Mouse (Mus musculus): Measurements from ENCODE around the gene Rpl31.

Rpl31 gene

DNA sequence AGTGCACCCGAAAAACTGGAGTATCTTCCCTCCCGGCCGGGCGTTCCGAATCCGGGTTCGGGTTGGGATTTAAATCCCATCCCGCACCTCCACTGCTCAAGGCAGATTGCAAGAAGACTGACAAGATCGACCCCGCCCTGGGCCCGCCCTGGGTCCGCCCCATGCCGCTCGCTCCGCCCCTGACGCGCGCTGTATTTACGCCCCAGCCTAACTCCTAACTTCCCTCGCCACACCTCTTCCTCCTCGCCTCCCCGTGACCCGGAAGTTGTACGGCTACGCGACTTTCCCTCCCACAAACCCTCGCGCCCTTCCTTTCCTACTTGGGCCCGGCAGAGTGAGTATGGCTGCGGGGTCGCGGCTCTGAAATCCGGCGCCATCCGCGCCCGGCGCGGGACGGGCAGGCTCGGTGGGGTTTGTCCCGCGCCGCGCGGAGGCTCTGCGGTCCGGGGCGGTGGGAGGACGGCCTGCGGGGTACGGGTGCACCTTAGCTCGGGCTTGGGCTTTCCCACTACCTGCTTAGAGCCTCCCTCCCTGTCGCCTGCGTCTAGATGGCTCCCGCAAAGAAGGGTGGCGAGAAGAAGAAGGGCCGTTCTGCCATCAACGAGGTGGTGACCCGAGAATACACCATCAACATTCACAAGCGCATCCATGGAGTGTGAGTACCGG is at the start of gene Rpl31:
Gene Rpl31 (plus strand): TSS at position 242 of the 666 bp plus-strand sequence.
- peak; percentile 96 for DNase-seq (ENCODE audit: low read depth)

DNA sequence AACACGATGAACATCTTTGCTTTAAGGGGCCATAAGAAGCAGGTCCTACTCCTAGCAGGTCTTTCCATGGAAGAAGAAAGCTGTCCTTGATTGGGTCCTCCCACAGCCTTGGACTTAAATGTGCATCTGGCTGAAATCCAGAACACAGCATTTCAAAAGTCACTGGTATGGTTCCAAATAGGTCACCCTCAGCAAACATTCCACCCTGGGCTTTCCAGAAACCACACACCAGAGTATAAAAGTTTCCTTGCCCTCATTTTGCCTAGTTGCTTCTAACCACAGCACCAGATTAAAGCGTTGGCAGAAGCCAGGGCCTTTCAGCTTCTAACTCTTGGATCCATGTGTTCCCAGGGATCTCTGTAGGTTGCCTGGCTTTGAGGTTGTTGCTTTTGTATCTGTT is 49.7 kb upstream of the Rpl31 start:
- DNase-seq (ENCODE audit: low read depth) = peak; percentile 78

DNA sequence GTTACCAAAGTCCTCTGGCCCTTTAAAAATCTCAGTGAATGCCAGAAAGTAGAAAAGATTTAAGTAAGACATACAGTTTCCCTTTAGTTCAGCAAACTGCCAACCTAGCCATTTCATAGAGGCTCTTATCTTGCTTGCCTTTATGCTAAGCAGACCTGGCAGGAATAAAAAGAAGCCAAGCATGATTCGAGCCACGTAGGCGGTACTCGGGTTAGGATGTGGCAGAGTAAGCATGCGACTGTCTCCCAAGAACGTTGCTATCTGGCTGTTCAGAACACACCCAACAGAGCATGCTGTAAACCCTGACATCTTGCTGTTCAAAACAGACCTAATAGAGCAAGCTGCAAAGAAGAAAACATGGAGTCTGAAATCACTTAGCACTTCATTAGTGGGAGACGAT is 48.8 kb upstream of the Rpl31 start:
- DNase-seq (ENCODE audit: low read depth) = peak; percentile 14

DNA sequence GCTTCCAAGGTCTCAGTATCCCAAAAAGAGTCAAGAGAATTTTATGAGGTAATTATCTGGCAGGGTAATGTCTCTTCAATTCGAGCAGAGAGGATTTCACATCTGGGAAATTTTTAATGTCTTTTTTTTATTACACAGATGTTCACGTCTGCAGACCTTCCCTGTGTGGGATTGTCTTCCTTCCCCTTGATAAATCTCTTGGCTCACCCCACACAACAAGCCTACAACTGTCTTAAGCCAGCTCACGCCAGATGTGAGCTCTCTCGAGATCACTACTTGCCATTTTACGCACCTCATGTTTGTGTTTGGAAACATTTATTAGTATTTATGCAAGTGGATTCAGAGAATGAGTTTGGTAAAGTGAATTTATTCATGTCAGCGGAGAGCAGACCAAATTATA is 45.7 kb upstream of the Rpl31 start:
- no peak for DNase-seq (ENCODE audit: low read depth)

DNA sequence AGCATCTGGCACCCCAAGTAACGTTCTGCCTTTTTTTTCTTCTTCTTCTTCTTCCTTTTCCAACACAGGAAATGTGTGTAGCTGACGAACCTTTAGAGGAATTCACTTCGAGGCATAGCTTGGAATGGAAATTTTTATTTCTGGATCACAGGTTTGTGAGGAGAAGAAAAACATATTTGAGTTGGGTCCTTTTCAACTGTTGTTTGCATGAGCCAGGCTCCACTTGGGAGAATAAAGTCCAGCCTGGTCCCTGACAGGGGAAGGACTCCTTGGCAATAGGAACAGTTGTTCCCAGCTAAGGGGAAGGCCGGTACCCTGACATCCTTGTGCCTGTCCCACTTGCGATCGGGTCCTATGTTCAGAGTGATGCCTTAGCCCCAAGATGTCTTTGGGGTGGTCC is 42.4 kb upstream of the Rpl31 start:
- DNase-seq (ENCODE audit: low read depth) = no peak

DNA sequence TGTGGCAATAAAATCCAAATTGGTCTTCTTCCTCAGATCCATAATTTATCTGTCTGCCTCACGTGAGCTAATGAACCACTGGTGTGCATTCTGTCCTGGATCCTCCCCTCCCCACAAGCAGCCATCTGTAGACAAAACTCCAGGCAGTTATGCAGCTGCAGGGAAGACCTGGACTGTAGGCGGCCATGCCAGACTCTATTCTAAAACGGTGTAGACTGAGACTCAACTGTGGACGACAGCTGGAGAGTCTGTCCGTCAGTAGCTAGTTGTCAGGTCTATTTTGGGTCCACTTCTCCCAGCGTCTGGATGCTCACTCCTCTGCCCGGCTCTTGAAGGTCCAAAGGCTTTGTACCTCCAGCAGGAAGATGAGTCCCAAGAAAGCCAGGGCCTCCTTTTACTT is 40.1 kb upstream of the Rpl31 start:
- DNase-seq (ENCODE audit: low read depth) = no peak

DNA sequence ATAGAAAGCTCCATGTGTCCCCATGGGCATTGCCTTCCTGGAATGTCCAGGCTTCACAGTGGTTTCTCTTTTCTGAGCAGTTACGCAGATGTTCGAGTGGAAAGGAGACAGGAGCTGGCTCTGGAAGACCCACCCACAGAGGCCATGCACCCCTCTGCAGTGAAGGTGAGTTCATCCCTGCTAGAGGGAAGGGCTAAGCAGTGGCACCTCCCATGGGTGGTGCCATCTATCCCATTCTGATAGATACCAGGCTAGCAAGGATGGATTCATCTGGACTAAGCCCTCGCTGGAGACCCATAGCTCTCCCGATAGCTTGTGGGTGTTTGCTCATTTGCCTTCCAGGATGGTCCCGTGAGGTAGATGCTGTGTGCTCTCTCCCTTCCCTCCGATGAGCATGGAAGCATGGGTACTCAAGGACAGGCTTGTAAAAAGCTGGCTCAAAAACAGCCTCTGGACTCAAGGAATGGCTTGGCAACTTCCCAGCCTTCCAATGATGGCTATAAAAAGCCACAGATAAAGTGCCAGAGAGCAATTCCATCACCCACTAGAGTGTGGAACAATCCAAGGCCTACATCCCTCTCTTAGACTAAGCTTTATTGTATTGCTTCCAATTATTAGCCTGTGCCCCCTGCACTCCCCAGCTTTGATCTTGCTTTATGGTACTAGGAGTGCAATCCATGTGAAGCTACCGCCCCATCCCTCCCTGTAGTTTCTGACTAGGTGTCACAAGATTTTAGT is 36.6 kb upstream of the Rpl31 start:
- peak; percentile 55 for DNase-seq (ENCODE audit: low read depth)

DNA sequence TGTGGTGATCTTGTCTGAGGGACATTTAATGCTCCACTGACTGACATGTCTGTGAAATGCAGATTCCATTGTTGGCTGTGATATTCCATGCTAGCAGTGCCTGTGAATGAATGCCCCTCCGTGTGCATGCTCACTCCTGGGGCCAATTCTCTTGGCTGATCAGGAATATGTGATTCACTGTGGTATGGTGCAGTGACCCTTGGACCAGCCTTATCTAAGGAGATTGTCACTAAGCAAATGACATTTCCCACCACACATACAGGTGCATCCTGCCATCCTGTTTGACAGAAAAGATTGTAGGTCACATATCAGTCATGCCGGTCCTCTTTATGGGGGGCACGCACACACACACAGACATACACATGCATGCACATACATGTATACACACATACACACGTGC is 35.2 kb upstream of the Rpl31 start:
- no peak for DNase-seq (ENCODE audit: low read depth)

DNA sequence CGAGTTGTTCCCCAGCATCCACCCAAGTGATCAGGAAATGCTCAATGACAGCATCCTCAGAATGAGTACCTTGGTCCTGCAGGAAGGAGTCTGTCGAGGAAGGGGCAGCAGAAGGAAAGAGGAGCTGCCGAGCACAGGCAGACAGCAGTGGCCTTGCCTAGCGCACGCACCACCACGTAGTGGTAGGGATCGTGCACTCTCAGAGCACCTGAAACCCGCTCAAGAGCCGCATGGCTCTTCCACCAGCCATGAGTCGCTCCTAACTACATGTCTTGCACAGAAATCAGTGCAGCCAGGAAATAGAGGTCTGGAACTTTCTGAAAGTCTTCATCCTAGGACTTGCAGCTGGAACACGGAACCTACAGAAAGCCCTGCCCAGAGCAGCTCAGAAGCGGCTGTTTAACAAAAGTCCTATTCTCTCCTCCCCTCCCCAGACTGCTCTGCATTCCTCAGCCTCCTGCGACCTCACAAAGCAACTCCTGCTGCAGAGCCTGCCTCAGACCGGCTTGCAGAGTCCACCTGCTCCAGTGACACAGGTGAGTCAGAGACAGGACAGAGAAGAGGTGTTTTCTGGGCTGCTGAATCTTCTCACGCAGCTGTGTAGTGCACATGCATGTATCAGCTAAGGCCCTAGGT is 32.0 kb upstream of the Rpl31 start:
- no peak for DNase-seq (ENCODE audit: low read depth)

DNA sequence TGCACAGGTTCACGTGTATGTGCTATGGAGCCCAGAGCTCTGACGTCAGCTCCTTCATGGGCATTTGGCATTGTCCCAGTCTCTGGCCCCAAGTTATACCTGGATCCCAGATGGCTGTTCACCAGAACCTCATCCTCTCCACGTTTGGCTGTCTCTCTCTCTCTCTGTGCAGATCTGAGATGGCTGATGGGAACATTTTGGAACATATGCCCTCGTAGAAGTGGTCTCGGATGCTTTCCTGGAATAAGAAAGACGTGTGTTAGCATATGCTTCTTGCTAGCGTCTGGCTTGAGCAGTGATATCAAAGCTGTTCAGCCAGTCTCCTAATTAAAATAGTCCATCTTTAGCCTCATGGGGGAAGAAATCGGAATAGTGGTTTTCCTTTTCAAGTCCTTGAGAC is 30.9 kb upstream of the Rpl31 start:
- no peak for DNase-seq (ENCODE audit: low read depth)

DNA sequence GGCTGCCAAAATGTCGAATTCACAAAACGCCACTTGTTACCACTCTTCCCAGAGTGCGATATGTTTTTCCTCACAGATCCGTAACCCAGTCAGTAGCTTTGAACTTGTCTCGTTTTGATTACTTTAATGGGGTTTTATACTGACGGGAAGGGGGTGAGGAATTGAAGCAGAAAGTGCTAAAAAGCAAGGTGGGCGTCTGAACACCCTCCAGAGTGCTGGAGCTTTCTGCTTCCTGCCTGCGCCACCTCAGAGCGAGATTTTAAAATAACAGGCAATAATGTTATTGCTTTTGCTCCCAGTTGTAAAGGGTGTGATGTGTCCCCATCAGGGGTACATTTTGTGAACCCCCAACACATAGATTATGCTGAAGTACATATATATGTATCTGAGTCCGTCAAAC is 28.8 kb upstream of the Rpl31 start:
- DNase-seq (ENCODE audit: low read depth) = no peak

DNA sequence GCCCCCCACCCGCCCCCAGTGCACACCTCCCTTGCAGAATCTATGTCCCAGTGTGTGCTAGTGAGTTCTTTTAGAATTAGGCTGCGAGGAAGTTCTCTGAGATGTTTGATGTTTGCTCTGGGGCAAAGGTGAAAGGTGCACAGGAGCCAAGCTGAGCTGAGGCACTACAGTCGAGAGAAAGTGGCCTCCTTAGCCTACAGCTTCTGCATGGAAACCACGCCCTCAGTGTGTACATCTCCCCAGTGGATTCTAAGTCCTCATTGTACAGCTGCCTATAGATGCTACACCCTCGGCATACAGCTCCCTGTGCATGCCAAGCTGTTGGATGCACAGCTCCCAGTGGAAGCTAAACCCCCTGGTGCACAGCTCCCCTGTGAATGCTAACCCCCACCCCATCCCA is 28.2 kb upstream of the Rpl31 start:
- no peak for DNase-seq (ENCODE audit: low read depth)

DNA sequence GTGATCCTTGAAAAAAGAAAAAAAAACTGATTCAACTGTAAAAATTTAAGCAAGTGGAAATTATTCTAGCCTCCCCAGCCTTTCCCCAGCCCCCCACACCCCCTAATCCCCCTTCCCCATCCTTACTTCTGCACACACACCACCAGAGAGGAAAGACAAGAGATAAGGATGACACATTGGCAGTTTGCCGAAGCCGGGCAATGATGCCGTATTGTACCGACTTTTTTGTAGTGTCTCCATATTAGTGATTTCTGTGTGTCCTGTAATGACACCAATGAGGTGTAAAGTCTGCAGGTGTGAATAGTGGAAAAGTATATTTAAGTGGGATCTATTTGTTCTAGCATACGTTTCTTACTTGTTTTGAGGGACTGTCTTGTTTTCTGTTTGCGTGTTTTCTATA is 27.5 kb upstream of the Rpl31 start:
- no peak for DNase-seq (ENCODE audit: low read depth)

DNA sequence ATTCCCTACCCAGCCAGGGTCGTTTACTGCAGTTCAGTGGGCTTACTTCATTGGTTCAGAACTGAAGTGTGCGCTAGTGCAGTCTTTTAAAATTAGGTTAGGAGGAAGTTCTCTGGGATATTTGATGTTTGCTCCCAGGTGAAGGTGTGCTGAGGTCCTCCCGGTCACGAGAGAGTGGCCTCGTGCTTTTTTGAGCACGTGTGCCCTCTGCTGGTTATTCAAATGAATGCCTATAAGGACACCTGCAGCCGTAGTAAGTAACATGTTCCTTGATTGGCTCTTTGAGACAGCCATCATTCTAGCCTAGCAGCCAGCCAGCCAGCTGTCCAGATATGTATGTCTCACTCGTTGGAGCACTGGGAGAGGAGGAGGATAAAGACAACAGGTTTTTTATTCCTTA is 27.0 kb upstream of the Rpl31 start:
- peak; percentile 80 for DNase-seq (ENCODE audit: low read depth)

DNA sequence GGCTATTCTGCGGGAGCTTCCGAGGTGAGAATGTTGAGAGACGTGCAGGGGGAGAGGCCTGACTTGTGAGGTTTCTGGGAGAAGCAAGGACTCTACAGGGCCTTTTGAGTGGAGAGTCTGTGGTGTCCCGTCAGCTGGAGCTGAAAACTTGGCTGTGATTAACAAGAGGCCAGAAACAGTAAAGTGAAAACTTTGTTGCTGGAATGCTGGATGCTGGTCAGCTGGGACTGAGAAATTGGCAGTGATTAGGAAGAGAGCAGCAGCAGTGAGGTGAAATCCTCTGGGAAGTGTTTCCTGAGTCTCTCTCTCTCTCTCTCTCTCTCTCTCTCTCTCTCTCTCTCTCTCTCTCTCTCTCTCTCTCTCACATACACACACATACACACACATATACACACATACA is 25.8 kb upstream of the Rpl31 start:
- no peak for DNase-seq (ENCODE audit: low read depth)

DNA sequence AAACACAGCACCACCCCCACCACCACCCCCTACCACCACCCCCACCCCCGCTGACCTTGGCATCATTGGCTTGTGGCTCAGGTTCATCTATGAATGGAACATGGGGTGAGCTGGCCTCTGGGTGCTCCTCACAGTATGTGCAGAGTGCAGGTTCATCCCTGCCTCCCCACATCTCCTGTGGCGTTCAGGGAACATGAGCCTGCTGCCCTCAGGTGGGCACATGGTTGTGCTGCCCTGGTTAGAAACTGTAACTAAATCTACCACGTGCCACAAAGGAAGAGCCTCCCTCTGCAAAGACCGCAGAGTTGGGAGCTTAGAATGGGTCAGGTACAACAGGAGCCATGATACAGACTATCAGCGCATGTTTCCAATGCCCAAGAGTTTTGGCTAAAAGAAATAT is 24.4 kb upstream of the Rpl31 start:
- DNase-seq (ENCODE audit: low read depth) = peak; percentile 21

DNA sequence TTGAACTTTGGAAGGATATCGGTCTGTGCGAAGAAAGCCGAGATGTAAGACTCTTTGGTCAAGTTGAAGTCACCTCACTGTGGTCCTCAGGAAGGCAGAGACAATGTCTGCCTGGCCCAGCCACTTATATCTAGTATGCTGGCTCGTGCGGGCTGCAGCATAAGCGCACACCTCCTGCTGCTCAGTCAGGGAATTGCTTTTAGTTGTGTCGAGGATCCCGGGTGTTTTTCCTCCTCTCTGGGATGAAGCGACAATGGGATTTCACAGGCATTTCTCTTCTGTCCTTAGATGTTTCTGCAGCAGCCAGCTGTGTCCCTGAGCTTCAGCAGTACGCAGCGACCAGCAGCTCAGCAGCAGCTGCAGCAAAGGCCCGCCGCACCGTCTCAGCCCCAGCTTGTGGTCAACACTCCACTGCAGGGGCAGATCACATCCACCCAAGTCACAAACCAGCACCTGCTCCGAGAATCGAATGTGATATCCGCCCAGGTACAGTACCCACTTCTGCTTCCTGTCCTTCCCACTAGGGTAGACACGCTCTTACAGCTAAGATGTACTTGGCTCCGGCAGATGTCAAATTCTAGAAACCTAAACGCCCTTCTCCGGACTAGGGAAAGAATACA is 22.6 kb upstream of the Rpl31 start:
- DNase-seq (ENCODE audit: low read depth) = peak; percentile 20

DNA sequence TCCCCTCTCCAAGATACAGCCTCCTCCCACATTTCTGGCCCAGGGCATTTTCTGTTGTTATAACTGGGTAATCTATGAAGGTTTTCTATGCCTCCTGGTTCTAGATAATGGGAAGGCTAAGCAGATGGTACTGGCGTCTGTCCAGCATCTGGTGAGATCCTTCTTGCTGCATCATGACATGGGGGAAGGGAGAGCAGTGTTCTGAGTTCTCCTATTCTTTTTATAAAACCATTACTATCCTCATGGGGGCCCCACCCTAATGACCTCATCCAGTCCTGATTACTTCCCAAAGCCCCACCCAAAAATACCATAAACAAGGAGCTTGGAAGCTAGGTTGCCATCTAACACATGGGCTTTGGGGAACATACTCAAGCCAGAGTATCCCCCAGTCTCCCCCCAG is 18.6 kb upstream of the Rpl31 start:
- peak; percentile 68 for DNase-seq (ENCODE audit: low read depth)

DNA sequence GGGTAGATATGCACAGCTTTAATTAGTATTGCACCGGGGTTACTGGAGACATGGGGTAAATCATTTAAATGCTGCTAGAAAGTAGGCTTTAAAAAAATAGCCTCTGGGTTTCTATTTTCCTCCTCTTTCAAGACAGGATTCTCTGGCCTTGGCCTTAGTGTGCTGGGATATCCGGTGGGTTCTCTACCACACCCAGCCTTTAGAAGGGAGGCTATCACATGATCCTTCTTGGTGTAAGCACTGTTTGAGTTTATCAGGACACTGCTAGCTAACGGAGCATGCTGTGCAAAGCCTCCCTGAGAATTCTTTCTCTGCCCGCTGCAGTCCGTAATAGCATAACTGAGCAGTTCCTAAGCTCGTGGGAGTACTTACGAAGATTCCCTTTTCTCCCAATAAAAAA is 18.2 kb upstream of the Rpl31 start:
- no peak for DNase-seq (ENCODE audit: low read depth)

DNA sequence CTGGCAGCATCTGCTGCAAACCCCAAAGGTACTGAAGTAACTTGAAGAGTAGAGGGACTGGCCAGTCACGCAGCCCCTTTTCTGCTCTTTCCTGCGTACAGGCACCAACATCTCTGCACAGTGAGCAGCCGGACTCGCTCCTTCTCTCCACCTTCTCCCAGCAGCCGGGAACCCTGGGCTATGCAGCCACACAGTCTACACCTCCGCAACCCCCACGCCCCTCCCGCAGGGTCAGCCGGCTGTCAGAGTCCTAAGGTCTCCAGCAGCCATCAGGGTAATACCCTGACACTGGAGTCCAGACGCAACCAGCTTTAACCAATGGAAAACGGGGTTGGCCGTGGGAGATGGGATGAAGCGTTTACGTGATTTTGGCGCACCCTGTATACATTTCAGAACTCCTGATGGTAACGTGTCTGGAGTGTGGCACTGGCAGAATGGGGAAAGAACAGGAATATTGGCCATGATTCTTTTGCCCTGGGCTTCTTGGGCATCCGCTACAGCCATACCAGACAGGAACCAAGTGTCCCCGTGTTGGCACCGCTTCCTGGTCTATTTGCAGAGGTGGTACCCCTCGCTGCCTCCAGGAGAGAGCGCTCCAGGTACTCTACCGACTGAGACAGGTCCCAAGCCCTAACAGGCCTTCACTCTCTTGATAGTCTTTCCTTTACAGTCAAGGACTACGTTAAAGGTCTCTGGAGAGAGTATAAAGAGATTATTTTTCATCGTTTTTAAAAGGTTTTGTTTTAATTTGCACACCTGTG is 5.7 kb upstream of the Rpl31 start:
- no peak for DNase-seq (ENCODE audit: low read depth)

DNA sequence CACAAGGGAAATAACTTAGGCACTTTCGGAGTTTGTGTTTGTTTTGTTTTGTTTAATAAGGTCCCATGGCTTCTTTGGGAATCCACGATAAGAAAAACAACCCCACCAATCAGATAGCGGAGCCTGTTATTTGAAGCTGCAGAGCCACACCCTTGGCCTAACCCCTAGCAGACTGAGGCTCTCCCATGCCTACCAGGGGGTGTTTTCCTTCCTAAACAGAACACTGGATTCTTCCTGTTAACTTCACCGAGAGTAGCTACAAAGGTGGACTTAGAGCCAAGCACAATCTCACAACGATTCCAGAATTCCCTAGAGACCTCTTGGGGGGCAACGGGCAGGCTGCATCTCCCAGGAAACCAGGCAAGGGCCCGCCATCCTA is 5.1 kb upstream of the Rpl31 start:
- DNase-seq (ENCODE audit: low read depth) = no peak

DNA sequence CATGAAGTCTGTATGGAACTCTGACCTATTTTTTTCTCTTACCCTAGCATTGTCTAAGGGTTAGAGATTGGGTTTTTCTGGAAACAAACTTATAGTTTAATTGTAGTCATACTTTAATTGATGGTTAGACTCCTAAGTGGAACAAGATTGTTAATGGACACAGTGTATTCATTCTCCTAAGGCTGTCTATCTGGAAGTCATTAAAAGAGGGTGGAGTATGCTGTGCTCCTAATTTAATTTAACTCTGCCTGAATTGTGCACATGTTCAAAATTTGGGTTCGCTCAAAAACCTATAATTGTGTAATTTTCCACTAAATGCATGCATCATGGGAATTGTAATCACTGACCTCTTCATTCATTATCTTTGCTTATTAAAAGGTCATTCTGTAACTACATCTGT is 2.1 kb upstream of the Rpl31 start:
- DNase-seq (ENCODE audit: low read depth) = no peak
